Mouse (Mus musculus) urinary bladder, postnatal 14 days (tissue): Measurements from ENCODE around the gene Lin7c.

ENCODE experiments used
- DNase-seq: peaks from one replicate; pipeline ENCODE4 v3.0.0; 2021; ENCODE audit warnings: low spot score

The Lin7c gene

DNA sequence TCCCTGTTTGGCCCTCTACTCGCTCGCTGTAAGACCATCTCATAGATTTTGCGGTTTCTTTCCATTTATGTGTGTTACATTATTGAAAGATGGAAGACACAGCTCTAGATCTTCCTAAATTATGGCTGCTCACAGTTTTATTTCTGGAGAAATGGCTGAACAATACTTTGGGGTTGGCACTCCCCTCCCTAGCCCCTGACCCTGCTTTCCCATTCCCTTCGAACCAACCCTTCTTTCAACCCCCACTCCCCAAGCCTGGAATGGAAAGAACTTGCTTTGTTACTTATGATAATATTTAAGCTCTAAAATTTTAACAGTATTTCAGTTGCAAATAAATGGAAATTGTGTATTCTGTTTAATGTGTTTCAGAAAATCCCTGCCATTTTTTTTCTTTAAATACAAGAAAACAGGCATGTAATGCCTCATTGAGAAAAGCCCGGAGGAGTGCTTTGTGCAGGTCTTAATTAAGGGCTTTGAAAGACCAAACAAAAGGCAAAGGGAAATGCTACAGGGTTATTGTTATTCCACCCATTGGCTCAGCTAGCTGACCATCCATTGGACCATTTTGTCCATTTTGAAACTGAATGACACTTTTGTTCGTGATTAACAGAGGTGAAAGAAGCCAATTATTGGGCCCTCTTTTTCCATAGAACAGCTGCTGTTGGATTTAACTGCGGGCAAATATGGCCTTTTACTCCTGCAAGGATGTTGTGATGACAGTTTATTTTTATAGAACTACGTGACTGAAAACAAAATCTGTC lies 52.3 kb downstream of the Lin7c start:
- no peak for DNase-seq

DNA sequence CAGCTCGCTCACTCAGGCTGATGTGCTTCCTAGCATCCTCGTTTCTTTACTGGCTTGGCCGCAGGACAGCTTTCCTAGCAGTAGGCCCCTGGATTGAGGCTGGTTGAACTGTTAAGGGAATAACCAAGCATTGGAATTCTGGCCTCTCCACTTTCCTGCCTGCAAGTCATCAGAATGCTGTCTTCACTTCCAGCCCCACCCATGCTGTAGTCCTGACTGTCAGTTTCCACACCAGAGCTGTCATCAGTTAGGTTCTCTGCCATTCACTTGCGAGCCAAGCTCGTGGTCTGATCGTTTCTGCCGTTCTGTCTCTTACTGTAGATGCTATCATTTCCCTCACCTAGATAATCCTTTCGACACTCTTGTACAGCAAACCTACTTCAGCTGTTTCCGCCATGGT lies 54.3 kb downstream of the Lin7c start:
- DNase-seq: no peak

DNA sequence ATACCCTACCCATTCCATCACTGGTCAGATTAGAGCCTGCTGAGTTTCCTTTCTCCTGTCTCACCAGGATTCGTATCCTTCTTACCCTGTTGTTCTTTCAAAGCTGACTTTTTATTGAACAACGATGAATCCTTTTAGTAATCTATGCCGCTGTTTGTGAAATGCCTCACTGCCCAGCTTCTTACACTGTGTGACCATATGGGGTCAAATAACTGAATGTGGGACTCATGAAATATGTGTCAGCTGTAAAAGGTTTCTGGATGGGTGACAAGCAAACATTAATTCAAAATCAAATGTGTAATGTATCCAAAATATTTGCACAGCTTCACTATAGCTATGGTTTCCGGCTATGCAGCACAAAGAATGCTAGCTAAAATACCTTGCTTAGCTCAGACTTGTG lies 54.9 kb downstream of the Lin7c start:
- no peak for DNase-seq

DNA sequence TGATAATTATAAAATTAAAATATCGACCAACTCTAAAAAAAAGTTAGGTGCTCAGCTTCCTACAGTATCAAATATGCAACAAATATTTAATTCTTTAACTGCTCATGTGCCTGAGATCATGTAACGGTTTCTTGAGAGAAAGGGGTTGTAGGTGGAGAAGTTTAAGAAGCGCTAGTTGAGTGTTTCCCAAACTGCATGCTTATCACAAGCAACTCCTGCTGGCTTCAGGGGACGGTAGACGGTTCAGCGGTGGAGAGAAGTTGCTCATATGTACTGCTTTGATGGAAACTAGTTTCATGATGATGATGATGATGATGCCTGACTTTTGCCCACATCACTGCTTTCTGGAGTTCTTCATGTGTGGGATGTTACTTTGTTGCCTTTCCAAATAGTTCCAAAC lies 55.8 kb downstream of the Lin7c start:
- DNase-seq: no peak

DNA sequence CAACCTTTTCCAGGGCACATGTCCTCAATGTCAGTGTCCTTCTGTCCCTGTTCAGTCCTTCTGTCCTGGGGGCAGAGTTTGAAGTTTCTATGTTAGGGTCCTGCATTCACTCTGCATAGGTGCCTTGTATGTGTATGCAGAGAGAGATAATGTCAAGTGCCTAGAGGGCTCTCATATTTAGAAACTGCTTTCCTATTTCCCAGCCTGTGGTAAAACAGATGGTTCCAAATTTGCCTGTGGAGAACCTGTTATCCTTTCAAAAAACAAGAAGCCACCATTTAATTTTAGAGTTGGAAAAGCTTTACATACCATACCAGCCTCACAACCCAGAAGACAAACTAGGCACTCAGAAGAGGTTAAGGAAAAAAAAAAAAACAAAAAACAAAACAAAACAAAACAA lies 58.9 kb downstream of the Lin7c start:
- no peak for DNase-seq

DNA sequence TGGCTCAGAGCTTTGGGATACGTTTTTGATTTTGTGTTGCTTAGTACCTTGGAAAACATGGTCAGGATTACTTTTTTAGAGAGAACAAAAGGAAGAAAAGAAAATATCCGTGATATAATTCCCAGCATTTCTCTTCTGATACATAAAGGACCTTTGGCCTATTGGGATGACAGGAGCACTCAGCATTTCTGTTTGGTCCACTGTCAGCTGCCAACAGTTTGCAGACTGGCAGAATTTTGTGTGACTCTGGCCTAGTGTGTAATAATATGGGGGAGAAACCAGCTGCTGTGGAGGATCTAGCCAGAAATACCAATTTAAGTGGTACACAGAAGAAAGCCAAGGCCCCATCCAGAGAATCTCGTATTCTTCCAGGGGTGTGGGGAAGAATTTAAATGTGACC lies 59.7 kb downstream of the Lin7c start:
- no peak for DNase-seq
